Mouse (Mus musculus) erythroblast, embryonic 14.5 days (primary cell): ENCODE results near the gene Ppp2r5c.

Source experiments
- GATA1 ChIP-seq: IDR thresholded peaks from 2 replicates; pipeline ENCODE4 v1.6.1; 2012; ENCODE audit warnings: low read length, inconsistent platforms, mixed read lengths
- TAL1 ChIP-seq: IDR thresholded peaks from 3 replicates; pipeline ENCODE4 v1.6.1; 2012; ENCODE audit warnings: low read length, inconsistent platforms, mixed read lengths

GRCm38 (mm10) chr12:110541001-110541400 is 94.1 kb downstream of the Ppp2r5c start:
- TF ChIP-seq GATA1, result no peak
- TF ChIP-seq TAL1, result no peak
